Mouse (Mus musculus): ENCODE results near the gene Cbx8. TPM values are rescaled to one million over a fixed set of nuclear protein-coding genes. Genes with fewer than 3 reads are reported as not detected.

Cbx8 gene
- total RNA-seq, 2 experiments from 2014 or later = 5.6 to 5.7 TPM

DNA sequence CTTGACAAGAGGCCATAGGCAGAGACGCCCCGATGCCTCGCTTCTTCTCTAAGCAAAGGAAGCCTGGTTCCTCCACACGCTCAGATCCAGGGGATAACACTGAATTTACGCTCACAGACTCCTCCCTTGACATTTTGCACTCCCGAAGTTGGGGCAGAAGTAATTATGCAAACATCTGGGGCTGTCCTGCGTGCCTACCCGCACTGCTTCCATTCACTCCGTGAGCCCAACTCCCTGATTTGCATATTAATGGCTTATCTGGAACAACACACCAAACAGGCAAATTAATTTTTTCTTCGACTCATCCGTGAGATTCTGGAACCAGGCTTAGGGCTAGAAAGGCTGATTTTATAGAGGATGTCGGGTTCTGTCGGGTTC, 7.4 kb upstream of the Cbx8 start:
- DNase-seq = no peak

DNA sequence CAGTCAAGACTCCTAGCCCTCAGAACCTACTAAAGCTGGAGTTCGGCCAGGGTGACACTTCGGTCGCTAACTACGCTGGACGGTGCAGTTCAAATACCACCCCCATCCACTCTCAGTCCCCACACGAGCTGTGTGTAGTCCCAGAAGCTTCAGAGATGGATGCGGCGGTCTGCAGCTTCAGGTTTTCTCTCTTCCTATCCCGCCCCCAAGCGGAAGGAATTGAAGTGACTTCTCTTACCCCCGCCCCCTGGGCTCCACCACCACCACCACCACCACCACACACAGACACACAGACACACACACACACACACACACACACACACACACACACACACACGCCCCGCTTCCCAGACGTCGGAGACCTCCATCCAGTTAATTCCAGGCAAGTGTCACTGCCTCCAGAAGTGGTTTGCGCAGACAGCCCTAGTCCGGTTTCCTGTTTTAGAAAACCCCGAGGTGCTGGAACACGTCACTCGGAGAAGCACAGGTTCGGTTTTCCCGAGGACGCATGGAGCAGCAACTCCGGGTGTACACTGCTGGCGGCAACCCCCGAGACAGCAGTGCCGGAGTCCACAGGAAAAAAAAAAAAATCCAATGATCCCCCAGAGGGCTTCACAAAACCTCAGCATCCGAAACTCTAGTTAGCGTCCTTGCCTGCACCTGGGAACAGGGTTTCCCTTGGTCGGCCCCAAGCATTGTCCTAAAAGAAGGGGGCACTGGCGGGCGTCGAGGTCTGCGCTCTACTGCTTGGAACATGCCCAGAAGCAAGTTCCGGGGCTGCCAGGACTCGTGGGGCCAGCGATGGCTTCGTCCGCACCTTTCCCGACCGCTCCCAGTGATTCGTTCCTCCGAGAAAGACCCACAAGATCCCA, 6.7 kb upstream of the Cbx8 start:
- peak; percentile 59 for DNase-seq

DNA sequence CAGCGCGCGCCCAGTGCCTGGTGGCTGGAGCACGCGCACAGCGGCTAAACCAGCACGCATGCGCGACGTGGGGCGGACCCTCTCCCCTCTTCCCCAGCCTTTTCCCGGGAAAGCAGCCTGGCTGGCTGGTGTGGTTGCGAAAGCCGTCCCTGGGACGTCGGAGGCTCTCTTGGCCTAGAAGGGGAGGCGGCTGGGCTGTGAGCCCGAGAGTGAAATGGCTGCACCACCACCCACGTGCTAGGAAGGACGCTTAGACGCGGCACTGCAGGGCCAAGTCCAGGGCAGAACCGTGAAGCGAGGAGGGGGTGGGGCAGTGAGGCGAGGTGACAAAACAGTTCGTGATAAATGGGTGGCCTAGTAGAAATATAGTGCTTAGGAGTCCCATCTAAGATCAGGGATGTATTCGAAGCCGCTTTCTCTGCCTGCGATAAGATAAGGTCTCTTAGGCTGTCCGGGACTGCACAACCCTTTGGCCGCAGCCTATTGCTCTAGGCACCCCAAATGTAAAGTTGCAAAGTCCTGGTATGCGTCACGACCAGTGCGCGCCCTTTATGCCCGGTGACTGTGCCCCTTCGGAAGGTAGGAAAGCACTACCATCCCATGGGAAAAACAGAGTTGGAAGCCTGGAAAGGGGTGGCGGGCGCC, 6.0 kb upstream of the Cbx8 start:
- peak; percentile 74 for DNase-seq

DNA sequence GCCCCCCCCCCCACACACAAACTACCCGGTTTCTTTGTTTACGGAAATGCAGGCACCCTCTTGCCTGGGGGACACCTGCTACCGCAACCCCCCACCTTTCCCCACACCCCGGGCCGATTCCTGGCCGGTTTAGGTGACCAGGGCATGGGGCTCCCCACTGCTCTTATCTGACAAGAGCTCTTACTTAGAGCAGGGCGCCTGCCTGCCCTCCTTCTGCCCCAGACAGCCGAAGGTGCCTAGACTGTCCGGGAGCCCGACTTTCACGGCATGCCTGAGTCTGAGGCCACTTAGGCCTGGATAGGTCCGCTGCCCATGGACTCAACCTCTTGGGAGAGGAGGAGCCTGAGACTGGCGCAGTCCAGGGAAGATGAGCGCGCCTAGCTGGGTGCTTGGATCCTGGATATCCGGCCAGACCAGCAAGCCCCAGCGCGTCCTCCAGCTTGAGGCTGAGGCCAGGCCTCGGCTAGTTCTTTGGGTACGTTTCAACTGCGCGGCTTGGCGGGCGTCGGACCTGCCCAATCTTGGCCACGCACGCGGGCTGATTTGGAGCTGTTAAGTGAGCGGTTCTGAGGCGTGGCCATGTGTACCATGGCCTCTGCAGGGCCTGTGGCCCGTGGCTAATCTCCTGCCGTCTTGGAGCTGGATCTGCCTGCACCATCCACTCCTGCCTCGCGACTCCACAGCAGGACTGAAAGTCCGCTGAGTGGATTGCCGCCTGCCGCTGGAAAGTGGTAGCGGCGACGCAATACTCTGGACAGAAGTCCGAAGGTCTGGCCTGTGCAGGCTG, 4.0 kb upstream of the Cbx8 start:
- DNase-seq = peak; percentile 61

DNA sequence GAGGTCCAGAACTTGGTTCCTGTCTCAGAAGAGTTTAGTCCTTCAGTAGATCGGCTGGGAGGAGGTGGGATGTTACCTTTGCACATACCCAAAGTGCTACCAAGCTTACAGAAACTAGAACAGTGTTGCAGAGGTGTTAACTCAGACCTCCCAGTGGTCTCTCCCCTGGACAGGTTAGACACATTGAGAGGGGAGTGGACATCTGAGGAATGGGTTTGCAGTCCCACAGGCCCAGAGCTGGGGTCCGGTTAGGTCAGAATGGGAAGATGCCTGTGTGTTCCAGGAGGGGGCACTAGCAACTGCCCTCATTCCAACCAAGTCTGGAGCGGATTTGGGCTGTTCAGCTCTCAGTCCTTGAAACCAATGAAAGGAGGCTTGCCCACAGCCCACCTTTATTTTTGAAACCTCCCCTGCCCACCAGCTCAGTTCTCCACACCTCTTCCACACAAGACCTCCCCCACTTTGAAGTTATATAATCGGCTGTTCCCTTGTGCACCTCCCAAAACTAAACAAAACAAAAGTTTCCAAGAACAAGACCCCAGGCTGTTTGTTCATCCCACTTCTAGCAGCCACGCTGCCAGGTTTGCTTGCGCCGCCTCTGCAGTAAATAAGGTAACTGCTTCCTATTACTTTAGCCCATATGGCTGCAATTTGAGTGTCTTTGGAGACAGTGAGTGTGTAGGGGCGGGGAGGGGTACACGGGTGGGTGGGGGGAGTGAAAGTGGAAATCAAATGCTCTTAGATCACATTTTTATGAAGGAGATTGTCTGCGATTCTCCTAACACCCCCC, 3.2 kb upstream of the Cbx8 start:
- DNase-seq = no peak

DNA sequence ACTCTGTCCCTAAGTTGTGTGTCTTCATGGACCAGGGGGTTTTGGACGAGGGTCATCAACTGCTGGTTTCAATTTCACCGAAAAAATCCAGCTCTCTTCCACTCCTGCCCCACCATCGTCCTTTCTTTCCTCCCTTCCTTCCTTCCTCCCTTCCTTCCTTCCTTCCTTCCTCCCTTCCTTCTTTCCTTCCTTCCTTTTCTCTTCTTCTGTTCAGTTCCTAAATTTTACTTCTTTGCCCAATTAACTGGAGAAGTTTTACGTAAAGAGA, 2.4 kb upstream of the Cbx8 start:
- no peak for DNase-seq

DNA sequence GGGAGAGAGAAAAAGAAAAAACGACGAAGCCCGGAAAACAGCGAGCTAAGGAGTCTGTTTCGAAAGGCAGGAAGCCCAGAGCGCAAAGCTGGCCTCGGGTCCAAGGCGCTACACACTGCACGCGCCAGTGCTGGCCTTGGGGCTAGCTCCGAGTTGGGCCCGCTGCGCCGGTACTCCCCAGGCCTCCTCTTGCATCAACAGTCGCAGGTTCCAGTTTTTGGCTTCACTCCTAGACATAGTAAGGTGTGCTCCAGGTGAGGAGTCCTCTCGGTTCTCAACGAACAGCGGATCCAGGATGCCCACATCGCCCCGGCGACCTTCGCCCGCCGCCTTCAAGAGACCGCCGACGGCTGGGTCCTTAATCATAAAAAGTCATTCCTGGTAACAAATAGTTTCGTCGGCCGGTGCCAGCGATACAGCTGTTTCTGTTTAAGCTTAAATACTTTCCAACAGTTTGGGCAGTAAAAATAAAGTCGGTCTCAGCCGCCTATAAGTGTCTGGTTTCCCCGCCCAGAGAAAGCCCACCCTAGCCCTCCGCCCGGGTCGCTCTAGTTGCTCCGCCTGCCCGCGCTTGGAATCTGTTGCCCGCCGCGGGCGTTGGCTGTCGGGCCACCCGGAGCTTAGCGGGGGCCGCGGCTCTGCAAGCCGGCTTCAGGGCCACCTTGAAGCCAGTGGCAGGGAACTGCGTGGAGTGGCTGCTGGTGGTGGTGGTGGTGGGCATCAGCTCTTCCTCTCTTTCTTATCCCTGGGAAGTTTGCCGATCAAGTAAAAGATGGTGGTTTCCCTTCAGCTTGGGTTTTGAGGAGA, 1.9 kb upstream of the Cbx8 start:
- no peak for DNase-seq

DNA sequence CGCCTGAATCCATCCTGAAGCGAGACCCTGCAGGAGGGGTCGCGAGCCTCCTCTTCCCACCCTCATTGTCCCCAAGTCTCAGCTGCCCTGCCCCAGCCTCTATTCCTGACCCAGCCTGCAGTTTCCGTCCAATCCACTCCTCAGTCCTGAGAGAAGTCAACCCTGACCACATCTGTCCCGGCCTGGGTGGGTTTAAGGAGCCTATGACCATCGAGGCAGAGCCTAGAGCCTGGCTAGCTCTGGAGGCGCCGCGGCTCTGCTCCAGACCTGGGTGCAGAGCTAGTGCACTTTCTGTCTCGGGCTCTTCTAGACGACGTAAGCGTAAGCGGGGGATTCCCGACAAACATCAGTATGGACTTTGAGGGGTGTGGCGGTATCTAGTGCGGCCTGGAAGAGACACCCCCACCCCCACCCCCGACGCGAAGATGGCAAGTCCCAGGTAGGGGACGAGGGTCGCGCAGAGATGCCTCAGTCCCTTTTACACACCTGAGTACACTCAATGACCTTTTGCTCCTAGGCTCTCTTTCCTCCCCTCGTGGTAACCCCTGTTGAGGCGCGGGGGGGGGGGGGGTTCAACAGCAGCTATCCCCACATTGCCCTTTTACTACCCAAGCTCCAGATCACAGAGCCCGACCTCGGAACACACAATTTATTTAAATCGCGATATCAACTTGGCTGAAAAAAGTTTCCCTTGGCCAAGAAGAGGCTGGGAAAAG, 1.1 kb upstream of the Cbx8 start:
- DNase-seq = no peak

DNA sequence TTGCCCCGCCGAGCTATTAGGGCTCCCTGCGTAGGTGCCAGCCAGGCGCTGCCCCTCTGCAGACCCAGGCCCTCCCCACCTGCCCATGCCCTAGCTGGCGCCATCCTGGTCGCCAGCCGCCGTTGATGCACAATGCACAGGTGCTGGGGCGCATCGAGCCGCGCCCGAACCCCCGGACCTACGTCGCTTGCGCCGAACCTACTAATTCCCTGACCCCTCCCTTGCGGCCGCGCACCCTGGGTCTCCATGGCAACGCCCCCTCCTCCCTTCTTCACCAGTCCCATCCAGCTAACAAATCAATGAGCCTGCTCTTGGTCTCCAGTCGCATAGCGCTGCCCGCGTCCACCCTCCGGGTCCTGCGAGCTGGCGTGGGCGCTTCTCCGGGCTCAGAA, 552 bp upstream of the Cbx8 start:
- no peak for DNase-seq

DNA sequence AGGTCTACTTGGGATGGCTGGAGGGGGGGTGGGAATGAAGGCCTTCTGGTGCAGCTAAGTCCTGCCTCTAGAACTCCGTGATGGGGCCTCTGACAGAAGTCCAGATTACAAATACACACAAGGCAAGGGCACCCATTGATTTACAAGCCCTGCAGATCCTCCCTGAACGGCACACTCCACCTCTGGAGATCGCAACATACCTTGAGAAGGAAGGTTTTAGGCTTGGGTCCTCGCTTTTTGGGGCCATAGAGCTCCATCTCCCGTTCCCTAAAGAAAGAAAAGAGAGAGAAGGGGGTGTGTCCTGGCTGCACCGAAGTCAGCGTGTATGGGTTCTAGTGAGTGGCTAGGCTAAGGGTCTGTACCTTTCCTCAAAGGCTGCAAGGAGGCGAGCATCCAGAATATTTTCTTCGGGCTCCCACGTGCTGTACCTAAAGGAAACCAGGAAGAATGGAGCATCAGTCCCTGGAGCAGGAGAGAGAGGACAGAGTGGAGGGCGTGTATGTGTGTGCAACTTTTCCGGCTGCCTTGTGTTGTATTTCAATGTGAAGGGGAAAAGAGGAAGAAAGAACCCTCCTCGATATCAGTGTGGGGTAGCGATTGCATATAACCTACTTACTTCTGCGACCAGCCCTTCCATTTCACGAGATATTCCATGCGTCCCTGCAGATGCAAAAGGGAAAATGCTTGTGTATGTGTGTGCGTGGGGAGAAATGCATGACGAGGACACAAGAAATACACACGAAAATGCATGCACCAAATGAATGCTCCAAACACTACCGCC, 847 bp downstream of the Cbx8 start:
- no peak for DNase-seq

DNA sequence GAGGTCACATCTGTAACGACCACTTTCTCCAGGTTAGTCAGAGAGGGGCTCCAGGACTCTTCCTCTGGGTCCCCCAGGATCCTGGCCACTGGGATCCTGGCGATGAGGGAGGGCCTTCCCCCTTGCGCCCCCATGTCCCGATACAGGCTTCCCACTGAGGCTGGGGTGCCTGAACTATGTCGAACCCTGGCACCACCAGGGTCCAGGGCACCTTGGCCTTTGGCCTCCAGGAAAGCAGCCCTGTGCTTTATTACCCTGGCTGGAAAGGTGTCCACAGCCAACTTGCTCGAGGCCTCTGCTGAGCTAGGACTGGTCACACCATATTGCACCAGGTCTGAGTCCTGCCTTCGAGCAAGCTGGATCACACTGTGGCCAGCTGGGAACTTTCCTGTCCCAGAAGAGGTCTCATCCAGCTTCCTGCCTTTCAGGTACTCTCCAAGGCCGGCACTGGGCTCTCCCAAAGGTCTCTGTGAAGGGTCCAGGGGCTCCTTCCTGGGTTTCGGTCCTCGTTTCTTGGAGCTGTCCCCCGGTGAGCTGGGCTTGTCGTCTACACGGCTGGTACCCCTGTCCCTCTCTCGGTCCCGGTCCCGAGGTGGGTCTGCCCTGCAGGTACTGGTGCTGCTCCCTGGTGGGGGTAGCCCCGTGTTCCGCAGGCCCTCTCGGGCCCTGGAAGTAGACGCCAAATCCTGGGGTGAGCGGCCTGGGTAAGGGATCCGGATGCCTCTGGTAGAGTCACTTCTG, 1.9 kb downstream of the Cbx8 start:
- no peak for DNase-seq

DNA sequence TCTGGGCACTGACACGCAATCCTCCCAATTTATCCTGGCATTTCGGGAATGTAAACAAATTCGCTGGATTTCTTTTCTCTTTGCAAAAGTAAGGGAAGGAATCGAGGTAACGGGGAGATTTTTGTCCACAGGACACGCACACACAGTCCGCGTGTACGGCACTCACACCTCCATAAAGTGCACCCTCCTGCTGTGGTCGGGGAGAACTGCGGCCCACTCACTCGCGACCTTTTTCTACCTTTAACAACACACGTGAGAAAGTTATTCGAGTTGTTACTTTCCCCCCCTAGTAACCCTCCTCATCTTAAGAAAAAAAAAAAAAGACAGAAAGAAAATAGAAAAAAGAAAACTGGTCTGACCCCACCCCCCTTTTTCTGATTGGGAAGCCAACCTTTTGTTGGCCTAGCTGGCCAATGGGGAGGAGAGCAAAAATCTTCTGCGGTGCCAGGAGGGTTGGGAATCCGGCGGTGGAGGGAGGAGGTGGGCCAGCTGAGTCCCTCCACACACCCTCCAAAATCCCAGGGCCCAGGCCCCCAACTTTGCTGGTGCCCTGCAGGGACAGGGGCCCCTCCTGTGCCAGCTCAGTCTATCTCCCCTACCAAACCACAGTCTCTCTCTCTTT, 2.9 kb downstream of the Cbx8 start:
- DNase-seq = no peak

DNA sequence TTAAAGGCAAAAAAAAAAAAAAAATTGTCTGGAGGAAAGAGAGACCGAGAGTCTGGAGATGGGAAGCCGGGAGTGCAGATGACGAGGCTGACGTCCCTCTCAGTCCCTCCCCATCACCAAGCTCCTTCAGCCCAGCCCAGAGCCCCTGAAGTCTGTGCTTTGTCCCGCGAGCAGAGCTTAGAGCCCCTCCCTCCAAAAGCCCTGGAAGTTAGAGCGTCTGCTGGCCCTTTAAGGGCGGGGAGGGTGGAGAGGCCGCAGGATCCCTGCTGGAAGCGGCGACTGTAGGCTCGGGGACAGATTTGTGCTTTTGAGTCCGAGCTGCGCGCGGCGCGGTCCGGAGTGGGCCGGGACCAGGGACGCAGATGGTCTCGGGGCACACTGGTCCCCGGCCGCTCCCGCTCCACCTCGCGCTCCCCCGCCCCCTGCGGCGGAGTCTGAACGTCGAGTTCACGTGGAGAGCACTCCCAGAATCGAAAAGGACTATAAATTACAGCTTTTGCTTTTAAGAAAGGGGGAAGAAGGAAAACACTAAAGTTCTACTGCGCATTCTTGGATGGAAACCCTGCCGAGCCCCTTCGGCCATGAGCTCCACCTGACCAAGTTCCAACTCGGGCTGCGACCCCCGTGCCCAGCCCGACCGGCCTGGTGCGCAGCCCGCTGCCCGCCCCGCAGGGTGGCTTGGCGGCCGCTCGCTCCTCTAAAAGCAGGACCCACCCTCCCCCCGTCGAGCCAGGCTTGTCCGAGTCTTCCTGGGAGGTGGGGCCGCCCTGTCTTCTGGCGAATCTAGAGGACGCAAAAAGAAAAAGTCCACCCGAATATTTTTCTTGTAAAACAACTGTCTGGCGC, 3.6 kb downstream of the Cbx8 start:
- DNase-seq = peak; percentile 45

DNA sequence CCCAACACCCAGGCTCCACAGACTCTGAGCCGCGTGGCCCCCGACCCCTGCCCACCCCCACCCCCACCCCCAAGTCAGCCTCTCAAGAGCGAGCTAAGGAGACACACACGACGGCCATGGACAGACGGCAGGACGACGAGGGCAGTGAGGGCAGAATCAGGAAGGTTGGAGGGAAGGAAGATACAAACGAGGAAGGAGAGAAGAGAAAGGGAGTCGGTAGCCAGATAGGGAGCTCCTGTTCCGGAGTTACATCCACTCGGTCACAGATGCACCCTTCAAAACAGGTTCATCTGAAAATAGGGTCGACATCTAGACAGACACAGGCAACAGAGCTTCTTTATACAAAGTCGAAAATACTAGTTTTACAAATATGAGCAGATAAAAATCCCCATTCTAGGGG, 4.3 kb downstream of the Cbx8 start:
- DNase-seq = no peak

DNA sequence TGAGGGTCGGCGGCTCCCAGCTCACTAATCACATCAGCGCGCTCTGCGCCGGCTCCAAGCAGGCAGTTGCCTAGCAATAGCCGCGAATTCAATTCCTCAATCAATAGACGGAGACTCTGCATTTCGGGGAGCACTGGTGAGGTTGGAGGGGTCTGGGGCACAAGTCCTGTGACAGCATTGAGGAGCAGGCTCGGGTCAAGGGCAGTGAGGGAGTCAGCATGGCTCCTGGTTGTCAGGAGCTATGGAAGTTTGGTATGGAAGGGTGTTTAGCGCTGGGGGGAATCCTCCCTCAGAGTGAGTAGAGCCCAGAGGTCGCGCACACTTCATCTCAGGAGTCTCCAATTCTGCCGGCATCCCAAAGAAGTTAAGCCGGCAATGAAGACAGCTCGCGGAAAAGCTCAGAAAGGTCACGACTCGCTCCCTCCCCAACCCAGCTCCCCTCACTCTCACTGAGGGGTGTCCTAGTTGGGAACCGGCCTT, 5.0 kb downstream of the Cbx8 start:
- DNase-seq = no peak

DNA sequence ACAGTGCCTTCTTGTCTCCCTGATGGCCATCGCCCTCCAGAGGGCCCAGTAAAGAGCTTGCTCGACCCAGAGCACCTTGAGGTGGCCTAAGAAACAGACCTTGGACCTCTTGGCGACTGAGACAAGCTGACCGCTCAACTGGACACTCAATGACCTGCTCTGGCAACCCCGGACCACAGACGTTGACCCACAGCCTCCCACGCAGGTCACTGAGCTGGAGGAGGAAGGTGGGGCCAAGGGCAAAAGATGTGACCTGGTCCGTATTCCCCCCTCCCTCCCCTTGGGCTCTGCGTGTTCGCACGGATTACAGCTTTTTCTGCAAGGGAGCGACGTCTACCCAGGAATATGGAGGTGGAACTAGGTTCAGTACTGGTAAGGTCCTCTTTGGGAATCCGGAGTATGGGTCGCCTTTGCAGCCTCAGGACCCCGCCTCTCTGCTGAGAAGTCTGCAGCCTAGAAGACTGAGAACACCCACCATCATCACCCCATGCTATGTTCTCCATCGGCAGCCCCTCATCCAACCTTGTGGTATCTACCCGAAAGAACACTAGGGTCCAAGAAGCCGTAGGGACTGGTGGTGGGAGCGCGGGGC, 5.6 kb downstream of the Cbx8 start:
- no peak for DNase-seq

DNA sequence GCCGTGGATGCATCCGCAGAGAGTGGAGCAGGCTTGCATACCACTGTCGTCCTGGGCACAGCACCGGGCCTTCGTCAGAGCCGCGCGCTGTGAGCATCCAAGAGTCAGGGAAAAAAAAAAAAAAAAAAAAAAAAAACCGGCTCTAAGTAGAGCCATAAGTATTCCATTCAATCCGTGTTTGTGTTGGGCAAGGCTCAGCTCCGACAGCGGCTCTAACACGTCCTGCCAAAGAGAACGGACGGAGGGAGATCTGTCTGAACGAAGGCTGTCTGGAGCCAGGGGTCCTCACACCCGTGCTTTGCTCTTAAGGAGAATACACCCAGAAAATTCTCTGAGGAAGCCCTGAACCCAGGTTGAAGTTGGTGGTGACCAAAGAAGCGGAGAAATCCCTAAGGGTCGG, 6.1 kb downstream of the Cbx8 start:
- DNase-seq = no peak

All from heart, postnatal 4 days (tissue).